Mouse (Mus musculus): ENCODE results near the gene Gipc2. TPM values are rescaled to one million over a fixed set of nuclear protein-coding genes. Genes with fewer than 3 reads are reported as not detected.
A peak's percentile ranks its signal among the peaks of the same experiment; 100 is the strongest.

Gipc2 gene
- polyA plus RNA-seq, 1 experiment from 2014 or later: 45.7 TPM

- WGBS: 92% methylated on average over 4 of the region's 4 CpGs
- Histone ChIP-seq H3K4me3 (ENCODE audit: low read length) (no peak overlapping the region), H3K27me3 (ENCODE audit: insufficient read depth, low read length) (0 out of 2 replicates have a peak, but pooled peaks cover 4% of the 10 kb centered on the region), H3K4me1 (ENCODE audit: insufficient read depth, low read length) (peaks cover 21% of the 10 kb centered on the region), H3K9ac (replicated peaks; ENCODE audit: low read length) (no peak overlapping the region), H3K4me2 (replicated peaks; ENCODE audit: low read depth, low read length) (no peak overlapping the region), H3K36me3 (ENCODE audit: insufficient read depth, low read length) (no peaks in the 10 kb centered on the region), H3K9me3 (ENCODE audit: low read length) (0 out of 2 replicates have a peak, but pooled peaks cover 2% of the 10 kb centered on the region), H3K27ac (ENCODE audit: low read length) (no peak overlapping the region)
- ATAC-seq (ENCODE audit: low FRiP score, low TSS enrichment): no peak
Observed at GRCm38 (mm10) chr3:152103381-152103780, 62.6 kb downstream of the Gipc2 start.

DNA sequence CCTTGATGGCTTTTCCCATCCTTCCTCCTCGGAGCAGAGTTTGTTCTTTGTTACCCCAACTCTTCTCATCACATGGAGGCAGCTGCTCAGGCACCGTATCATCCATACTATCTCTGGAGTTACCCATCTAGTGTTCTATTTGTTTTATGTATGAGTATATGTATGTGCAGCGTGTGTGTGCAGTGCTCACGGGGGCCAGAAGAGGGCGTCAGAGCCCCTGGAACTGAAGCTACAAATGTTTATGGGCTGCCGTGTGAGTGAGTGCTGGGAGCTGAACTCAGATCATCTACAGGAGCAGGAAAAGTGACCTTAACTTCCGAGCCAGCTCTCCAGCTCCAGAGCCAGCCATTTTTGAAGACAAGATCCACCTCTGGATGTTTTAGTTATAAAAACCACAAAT is 64.6 kb downstream of the Gipc2 start:
- no peak overlapping the region for H3K9ac ChIP-seq (replicated peaks; ENCODE audit: low read length)
- WGBS: 95% methylated on average over 7 of the region's 7 CpGs
- no peak for ATAC-seq (ENCODE audit: low FRiP score, low TSS enrichment)

GRCm38 (mm10) chr3:152100119-152100818 is 65.8 kb downstream of the Gipc2 start:
- no peak overlapping the region for H3K4me2 ChIP-seq (replicated peaks; ENCODE audit: low read depth, low read length)
- peak; percentile 33; the same call in 1 of the 2 replicates for ATAC-seq (ENCODE audit: low FRiP score, low TSS enrichment)
- no peak overlapping the region for H3K4me3 ChIP-seq (ENCODE audit: low read length)
- H3K4me1 ChIP-seq (ENCODE audit: insufficient read depth, low read length): no peaks in the 10 kb centered on the region
- no peaks in the 10 kb centered on the region for H3K36me3 ChIP-seq (ENCODE audit: insufficient read depth, low read length)
- H3K27ac ChIP-seq (ENCODE audit: low read length): no peak overlapping the region
- 0 out of 2 replicates have a peak, but pooled peaks cover 5% of the 10 kb centered on the region for H3K9me3 ChIP-seq (ENCODE audit: low read length)
- WGBS: 44% methylated on average over 11 of the region's 11 CpGs
- no peak overlapping the region for H3K9ac ChIP-seq (replicated peaks; ENCODE audit: low read length)
- no peaks in the 10 kb centered on the region for H3K27me3 ChIP-seq (ENCODE audit: insufficient read depth, low read length)

More for the DNA sequence above, 64.6 kb downstream of the Gipc2 start:
- 0 out of 2 replicates have a peak, but pooled peaks cover 5% of the 10 kb centered on the region for H3K9me3 ChIP-seq (ENCODE audit: low read length)
- no peak overlapping the region for H3K27ac ChIP-seq (ENCODE audit: low read length)
- 0 out of 2 replicates have a peak, but pooled peaks cover under 1% of the 10 kb centered on the region for H3K27me3 ChIP-seq (ENCODE audit: insufficient read depth, low read length)
- no peaks in the 10 kb centered on the region for H3K36me3 ChIP-seq (ENCODE audit: insufficient read depth, low read length)
- no peak overlapping the region for H3K4me2 ChIP-seq (replicated peaks; ENCODE audit: low read depth, low read length)
- H3K4me3 ChIP-seq (ENCODE audit: low read length): no peak overlapping the region
- H3K4me1 ChIP-seq (ENCODE audit: insufficient read depth, low read length): peaks cover 5% of the 10 kb centered on the region

DNA sequence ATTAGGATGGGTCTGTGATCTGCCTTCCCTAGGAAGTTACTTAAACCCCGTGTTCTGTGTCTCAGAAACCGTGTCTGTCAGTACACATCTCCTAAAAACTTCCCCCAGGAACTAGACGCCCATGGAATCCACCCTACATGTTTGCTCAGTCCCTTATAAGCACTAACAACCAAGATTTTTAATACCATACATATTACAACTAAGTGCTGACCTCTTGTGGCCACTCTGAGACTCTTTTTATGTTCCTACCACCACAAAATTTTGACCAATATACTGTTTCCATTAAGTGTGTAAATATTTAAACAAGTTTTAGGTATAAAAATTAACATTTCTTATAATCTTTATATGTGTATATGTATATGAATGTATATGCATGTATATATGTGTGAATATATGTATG is 71.0 kb downstream of the Gipc2 start:
- Histone ChIP-seq H3K9ac (replicated peaks; ENCODE audit: low read length) (no peak overlapping the region), H3K9me3 (ENCODE audit: low read length) (0 out of 2 replicates have a peak, but pooled peaks cover 5% of the 10 kb centered on the region), H3K27ac (ENCODE audit: low read length) (no peak overlapping the region), H3K36me3 (ENCODE audit: insufficient read depth, low read length) (no peaks in the 10 kb centered on the region), H3K27me3 (ENCODE audit: insufficient read depth, low read length) (no peaks in the 10 kb centered on the region), H3K4me1 (ENCODE audit: insufficient read depth, low read length) (no peaks in the 10 kb centered on the region), H3K4me2 (replicated peaks; ENCODE audit: low read depth, low read length) (no peak overlapping the region), H3K4me3 (ENCODE audit: low read length) (no peak overlapping the region)
- 13% methylated on average over 3 of the region's 3 CpGs for WGBS
- no peak for ATAC-seq (ENCODE audit: low FRiP score, low TSS enrichment)

DNA sequence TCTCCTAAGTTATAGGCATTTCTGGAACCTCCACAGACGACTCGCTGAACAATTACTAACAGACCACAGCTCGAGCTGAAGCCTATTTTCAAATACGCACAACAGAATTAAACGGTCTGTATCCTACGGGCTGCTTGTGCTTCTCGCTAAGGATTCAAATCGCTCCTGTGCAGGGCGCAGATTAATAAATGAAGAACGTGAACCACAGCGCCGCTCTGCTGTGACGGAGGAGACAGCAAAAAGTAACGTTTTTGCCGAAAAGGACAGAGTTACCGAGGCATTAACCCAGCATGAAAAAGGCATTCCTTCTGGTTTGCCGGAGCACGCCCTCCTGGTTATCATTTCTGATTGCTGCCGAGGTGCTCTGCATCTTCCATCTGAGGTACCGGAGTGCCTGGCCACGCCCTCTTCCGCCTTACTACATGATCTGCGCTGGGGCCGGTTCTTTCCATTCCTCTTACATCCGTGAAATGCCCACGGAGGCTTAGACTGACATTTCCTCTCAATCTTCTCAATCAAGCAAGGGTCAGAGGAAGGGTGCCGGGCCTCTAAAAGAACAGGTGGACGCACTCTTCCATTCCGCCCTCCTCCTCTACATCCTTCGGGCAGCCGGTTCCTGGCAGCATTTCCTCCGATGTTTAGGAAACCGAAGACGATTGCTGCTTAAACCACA is 73.5 kb downstream of the Gipc2 start:
- 45% methylated on average over 34 of the region's 34 CpGs for WGBS
- ATAC-seq (ENCODE audit: low FRiP score, low TSS enrichment): no peak
- Histone ChIP-seq H3K4me3 (ENCODE audit: low read length) (peak overlapping the region; percentile 42), H3K4me2 (replicated peaks; ENCODE audit: low read depth, low read length) (peak overlapping the region; percentile 47), H3K4me1 (ENCODE audit: insufficient read depth, low read length) (no peaks in the 10 kb centered on the region), H3K36me3 (ENCODE audit: insufficient read depth, low read length) (no peaks in the 10 kb centered on the region), H3K27me3 (ENCODE audit: insufficient read depth, low read length) (no peaks in the 10 kb centered on the region), H3K27ac (ENCODE audit: low read length) (no peak overlapping the region), H3K9ac (replicated peaks; ENCODE audit: low read length) (no peak overlapping the region), H3K9me3 (ENCODE audit: low read length) (no peaks in the 10 kb centered on the region)

DNA sequence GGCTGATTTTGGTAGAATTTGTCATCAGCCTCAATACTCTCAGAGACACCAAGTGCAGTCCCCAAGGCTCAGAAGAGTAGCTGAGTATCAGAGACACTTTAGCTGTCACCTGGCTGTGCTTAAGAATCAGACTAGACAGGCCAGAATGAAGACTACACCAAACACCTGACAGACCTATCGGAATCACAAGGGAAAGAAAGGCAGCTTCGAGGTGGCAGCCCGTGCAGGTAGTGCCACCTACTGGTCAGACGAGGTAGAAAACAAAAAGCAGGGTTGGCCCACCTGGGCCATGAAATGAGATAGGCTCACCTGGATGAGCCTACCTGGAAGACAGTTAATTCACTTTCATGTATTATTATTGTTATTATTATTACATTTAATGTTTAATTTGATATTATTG is 76.9 kb downstream of the Gipc2 start:
- H3K9me3 ChIP-seq (ENCODE audit: low read length): no peaks in the 10 kb centered on the region
- H3K27ac ChIP-seq (ENCODE audit: low read length): no peak overlapping the region
- ATAC-seq (ENCODE audit: low FRiP score, low TSS enrichment): no peak
- H3K27me3 ChIP-seq (ENCODE audit: insufficient read depth, low read length): no peaks in the 10 kb centered on the region
- H3K4me2 ChIP-seq (replicated peaks; ENCODE audit: low read depth, low read length): no peak overlapping the region
- no peaks in the 10 kb centered on the region for H3K4me1 ChIP-seq (ENCODE audit: insufficient read depth, low read length)
- H3K4me3 ChIP-seq (ENCODE audit: low read length): no peak overlapping the region
- 5% methylated on average over 4 of the region's 4 CpGs for WGBS
- H3K9ac ChIP-seq (replicated peaks; ENCODE audit: low read length): no peak overlapping the region
- no peaks in the 10 kb centered on the region for H3K36me3 ChIP-seq (ENCODE audit: insufficient read depth, low read length)

DNA sequence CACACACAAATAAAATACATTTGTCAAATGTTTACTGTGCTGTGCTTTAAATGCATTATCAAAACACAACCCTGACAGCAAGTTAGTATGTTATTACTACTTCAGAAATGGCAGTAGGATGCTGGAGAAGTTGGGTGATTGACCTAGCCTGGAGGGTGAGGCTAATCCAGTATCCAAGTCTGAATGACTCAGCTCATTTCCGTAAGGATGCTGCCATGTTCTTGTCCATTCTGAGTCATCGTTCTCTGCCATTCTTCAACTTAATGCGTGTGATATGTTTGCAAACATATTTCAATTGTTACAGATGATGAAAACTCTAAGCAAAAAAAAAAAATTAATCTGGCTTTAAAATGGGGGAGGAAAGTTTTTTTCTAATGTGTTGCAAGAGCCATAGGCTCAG is 84.6 kb downstream of the Gipc2 start:
- Histone ChIP-seq H3K36me3 (ENCODE audit: insufficient read depth, low read length) (no peaks in the 10 kb centered on the region), H3K4me1 (ENCODE audit: insufficient read depth, low read length) (no peaks in the 10 kb centered on the region; the same call in 1 of the 2 replicates), H3K4me3 (ENCODE audit: low read length) (no peak overlapping the region), H3K27ac (ENCODE audit: low read length) (no peak overlapping the region), H3K9me3 (ENCODE audit: low read length) (no peaks in the 10 kb centered on the region), H3K4me2 (replicated peaks; ENCODE audit: low read depth, low read length) (no peak overlapping the region), H3K9ac (replicated peaks; ENCODE audit: low read length) (no peak overlapping the region), H3K27me3 (ENCODE audit: insufficient read depth, low read length) (no peaks in the 10 kb centered on the region)
- 89% methylated on average over 3 of the region's 3 CpGs for WGBS
- no peak for ATAC-seq (ENCODE audit: low FRiP score, low TSS enrichment)

GRCm38 (mm10) chr3:152076088-152076487 is 89.9 kb downstream of the Gipc2 start:
- no peaks in the 10 kb centered on the region for H3K27me3 ChIP-seq (ENCODE audit: insufficient read depth, low read length)
- peaks cover 15% of the 10 kb centered on the region for H3K4me1 ChIP-seq (ENCODE audit: insufficient read depth, low read length)
- ATAC-seq (ENCODE audit: low FRiP score, low TSS enrichment): peak; percentile 61; the same call in 1 of the 2 replicates
- WGBS: 32% methylated on average over 7 of the region's 7 CpGs
- H3K4me2 ChIP-seq (replicated peaks; ENCODE audit: low read depth, low read length): peak overlapping the region; percentile 30
- H3K27ac ChIP-seq (ENCODE audit: low read length): peak overlapping the region; percentile 74
- H3K36me3 ChIP-seq (ENCODE audit: insufficient read depth, low read length): no peaks in the 10 kb centered on the region
- no peaks in the 10 kb centered on the region for H3K9me3 ChIP-seq (ENCODE audit: low read length)
- H3K4me3 ChIP-seq (ENCODE audit: low read length): no peak overlapping the region
- no peak overlapping the region for H3K9ac ChIP-seq (replicated peaks; ENCODE audit: low read length)

DNA sequence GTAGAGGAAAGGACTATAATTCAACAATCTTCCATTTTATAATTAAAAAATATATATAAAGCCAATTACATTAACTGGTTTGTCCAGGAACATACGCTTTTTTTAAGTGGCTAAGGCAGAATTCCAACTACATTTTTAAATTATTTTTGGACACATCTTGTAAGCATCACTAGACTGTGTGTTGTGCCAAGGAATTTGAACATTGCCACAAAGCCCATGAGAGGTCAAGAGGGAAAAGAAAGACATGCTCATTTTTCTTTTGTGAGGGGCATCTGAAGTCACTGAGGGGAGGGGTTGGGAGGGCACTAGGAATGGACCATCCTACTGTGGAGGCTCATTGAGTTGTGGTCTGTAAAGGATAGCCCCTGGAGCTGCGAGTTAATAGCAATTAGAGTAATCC is 97.0 kb downstream of the Gipc2 start:
- H3K9ac ChIP-seq (replicated peaks; ENCODE audit: low read length): no peak overlapping the region
- no peaks in the 10 kb centered on the region for H3K36me3 ChIP-seq (ENCODE audit: insufficient read depth, low read length)
- H3K4me1 ChIP-seq (ENCODE audit: insufficient read depth, low read length): 0 out of 2 replicates have a peak, but pooled peaks cover 7% of the 10 kb centered on the region
- no peaks in the 10 kb centered on the region for H3K27me3 ChIP-seq (ENCODE audit: insufficient read depth, low read length)
- 85% methylated on average over 2 of the region's 2 CpGs for WGBS
- no peak overlapping the region for H3K4me2 ChIP-seq (replicated peaks; ENCODE audit: low read depth, low read length)
- no peak for ATAC-seq (ENCODE audit: low FRiP score, low TSS enrichment)
- H3K4me3 ChIP-seq (ENCODE audit: low read length): no peak overlapping the region
- no peak overlapping the region for H3K27ac ChIP-seq (ENCODE audit: low read length)
- no peaks in the 10 kb centered on the region for H3K9me3 ChIP-seq (ENCODE audit: low read length)

DNA sequence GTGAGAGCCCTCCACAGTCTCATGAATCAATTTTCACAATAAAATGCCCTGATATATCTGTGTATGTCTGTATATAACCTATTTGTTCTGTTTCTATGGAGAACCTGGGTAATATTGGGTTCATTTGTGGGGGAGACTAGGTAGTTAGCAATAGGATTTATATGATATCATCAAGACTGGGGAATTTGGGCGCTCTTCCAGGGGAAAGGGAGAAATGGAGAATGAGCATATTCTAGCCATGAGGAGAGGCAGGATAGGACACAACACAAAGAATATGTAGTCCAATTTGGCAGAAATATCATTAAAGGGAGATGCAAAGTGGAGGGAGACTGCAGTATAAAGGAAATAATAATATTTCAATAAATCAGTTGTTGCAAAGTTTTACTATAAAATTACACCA is 97.7 kb downstream of the Gipc2 start:
- Histone ChIP-seq H3K4me3 (ENCODE audit: low read length) (no peak overlapping the region), H3K4me1 (ENCODE audit: insufficient read depth, low read length) (0 out of 2 replicates have a peak, but pooled peaks cover 7% of the 10 kb centered on the region), H3K9me3 (ENCODE audit: low read length) (no peaks in the 10 kb centered on the region), H3K36me3 (ENCODE audit: insufficient read depth, low read length) (no peaks in the 10 kb centered on the region), H3K27ac (ENCODE audit: low read length) (no peak overlapping the region), H3K9ac (replicated peaks; ENCODE audit: low read length) (no peak overlapping the region), H3K4me2 (replicated peaks; ENCODE audit: low read depth, low read length) (no peak overlapping the region), H3K27me3 (ENCODE audit: insufficient read depth, low read length) (no peaks in the 10 kb centered on the region)
- WGBS: 91% methylated on average over 1 of the region's 1 CpGs
- no peak for ATAC-seq (ENCODE audit: low FRiP score, low TSS enrichment)

All from kidney, embryonic 16.5 days (tissue).